Mouse (Mus musculus): ENCODE measurements at regions not wholly inside any gene's neighbourhood (a gene's known extent, or its start where the extent isn't known, plus 50 kb on each side); places are given as distances from the start of the nearest gene placed in this dataset.
A peak's percentile ranks its signal among the peaks of the same experiment; 100 is the strongest.

GRCm38 (mm10) chr2:72674856-72675440 lies 199.0 kb downstream of the Cdca7 start:
- no peak for DNase-seq

- DNase-seq = no peak
Measured at GRCm38 (mm10) chr2:72677731-72678130, 201.8 kb downstream of the Cdca7 start.

GRCm38 (mm10) chr2:72688031-72688430 lies 212.1 kb downstream of the Cdca7 start:
- no peak for DNase-seq

DNA sequence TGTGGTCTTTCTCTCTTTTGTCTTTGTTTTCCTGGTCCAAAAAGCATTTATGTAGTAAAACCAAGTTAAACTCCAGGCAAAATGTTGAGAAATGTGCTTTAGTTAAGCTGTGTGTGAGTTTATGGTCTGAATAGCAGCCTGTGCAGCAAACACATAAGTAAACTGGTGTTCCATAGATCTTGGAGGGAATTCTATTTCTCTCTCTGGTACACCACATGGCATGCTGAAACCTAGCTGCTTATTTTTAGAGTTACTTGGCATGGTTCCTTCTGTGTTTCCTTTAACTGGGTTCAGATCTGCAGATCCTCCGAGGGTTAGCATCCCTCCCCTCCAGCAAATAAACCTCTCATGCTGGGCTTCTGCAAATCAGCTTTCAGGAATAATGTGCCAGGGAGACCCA lies 225.1 kb downstream of the Cdca7 start:
- no peak for DNase-seq

DNA sequence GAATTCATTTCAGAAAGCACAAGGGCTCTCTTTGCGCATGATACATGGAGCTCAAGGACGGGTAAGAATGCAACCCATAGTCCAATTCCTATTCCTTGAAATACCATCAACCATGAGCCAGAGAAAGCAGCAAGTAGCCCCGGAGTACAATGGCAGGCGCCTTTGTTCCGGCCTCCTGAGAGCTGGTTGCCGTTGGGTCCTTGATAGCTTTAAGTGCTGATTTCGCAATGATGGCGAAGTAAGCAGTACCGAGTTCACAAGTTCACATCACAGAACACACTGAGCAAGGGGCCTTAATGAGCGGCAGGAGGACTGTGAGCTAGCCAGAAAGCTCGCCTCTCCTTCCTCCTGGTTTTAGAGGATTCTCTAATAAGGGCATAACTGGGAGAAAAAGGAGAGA lies 227.3 kb downstream of the Cdca7 start:
- DNase-seq = no peak

DNA sequence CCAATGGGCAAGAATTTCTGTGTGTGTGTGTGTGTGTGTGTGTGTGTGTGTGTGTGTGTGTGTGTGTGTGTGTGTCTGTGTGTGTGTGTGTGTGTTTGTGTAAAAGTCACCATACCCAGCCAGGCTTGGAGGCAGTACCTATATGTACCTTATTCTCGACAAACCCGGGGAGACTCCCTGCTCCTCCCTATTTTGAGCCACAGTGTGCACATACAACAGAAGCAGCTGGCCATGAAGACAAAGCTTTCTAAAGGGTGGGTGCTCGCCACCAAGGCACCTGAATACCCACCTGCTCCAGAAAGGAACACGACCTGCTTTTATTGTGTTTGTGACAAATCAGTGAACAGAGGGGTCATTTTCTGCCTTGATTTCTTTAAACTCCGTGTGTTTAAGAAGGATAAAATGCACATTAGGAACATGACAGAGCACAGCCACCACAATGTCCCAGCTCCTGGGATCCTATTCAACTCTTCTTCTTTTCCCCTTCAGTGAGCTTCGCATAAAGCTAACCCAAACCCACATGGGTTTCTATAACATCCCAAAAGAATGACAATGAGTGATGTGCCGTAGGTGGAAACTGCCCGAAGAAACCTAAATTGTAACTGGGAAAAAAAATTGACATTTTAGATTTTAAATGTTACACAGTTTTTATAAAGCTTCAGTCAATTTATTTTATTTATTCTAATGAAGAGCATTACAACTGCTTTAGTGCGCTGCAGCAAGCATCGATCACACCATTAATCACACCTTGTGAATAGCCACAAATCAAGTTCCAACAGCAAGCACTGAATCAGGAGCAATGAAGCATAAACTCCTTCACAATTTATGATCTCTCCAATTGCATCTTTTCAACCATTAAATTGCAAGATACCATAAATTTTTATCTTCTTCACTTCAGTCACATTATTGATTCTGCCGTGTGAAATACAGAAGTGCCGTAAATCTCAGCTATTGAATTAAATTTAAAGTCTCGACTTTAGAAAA lies 232.0 kb downstream of the Cdca7 start:
- no peak for DNase-seq

GRCm38 (mm10) chr2:72716931-72717330 lies 241.0 kb downstream of the Cdca7 start:
- no peak for DNase-seq

GRCm38 (mm10) chr2:72728699-72729098 lies 251.5 kb downstream of the Sp3 start:
- DNase-seq = peak; percentile 27

- no peak for DNase-seq
Measured at GRCm38 (mm10) chr2:72733371-72733770, 246.9 kb downstream of the Sp3 start.

GRCm38 (mm10) chr2:72735035-72735434 lies 245.2 kb downstream of the Sp3 start:
- DNase-seq = no peak

- no peak for DNase-seq
Measured at GRCm38 (mm10) chr2:72736685-72737084, 243.6 kb downstream of the Sp3 start.

- DNase-seq = no peak
Measured at GRCm38 (mm10) chr2:72740391-72741361, 239.6 kb downstream of the Sp3 start.

DNA sequence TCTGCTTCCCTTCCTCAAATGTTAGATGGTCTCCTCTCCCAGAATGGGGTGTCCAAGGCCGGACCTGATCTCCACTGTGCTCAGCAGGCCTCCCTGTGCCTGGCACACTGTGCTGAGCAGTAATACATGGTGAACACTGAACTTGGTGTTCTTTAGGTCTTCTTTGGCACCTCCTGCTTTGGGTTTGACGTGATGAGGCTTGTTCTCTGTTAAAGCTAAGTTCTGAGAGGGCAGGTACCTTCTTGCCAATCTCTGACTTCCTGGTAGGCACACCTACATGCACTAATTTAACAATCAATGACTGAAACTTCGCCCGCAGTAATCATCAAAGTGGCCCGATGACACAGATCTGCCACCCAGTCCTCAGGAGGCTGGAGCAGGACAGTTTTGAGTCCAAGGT lies 238.5 kb downstream of the Sp3 start:
- DNase-seq = no peak

GRCm38 (mm10) chr2:72743651-72744050 lies 236.6 kb downstream of the Sp3 start:
- DNase-seq = peak; percentile 48

- DNase-seq = no peak
Measured at GRCm38 (mm10) chr2:72744901-72745300, 235.3 kb downstream of the Sp3 start.

DNA sequence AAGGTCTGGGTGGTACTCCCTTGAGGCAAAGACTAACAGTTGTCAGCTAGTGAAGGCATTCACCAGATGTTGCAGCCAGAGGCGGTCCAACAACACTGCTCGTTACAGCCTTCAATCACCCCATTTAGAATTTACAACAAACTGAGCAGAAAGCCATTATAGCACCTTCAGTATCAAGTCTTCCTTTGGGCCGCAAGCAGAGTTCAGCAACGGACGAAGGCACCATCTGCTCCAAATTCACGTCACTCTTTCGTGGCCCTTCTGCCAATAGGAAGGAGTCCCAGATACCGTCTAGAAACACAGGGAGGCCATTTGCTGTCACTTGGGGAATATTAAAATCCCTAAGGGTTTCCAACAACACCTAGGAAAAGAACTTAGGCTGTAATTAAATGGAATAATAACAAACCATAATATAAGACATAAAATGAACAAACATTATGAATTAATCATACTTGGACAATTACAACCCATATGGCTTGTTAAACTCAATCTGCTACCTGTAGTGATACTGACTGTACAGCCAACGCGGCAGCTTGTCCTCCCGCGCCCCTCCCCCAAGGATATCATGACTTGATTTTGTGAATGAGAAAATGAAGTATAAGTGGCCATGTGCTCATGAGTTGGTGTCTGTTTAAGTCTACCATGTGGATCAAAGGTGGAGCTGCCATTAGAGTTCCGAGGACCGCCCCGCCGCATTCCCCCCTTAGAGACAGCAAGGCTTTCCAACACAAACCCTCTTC lies 233.6 kb downstream of the Sp3 start:
- DNase-seq = peak; percentile 38

GRCm38 (mm10) chr2:72747299-72747698 lies 232.9 kb downstream of the Sp3 start:
- no peak for DNase-seq

- DNase-seq = no peak
Measured at GRCm38 (mm10) chr2:72749495-72749894, 230.8 kb downstream of the Sp3 start.

DNA sequence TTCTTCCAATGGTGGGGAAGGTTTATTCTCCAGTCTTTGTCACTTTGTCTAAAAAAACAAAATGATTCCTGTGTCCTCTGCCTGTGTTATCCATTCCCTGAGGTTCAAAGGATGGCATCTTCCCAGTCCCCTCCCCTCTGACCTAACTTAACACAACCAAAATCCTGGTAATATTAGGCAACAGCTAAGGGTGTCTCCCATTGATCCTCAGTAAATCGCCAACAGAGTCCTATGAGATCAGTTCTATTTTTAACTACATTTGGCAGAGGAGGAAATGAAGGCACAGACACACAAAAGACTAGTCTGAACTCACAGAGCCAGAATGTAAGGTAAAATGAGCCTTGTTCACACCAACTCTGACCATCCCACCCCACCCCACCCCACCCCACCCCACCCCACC lies 228.8 kb downstream of the Sp3 start:
- DNase-seq = no peak

- DNase-seq = no peak
Measured at GRCm38 (mm10) chr2:72752624-72753176, 227.5 kb downstream of the Sp3 start.

- no peak for DNase-seq
Measured at GRCm38 (mm10) chr2:72753788-72754713, 226.2 kb downstream of the Sp3 start.

Data from cerebellum, adult 8-10 months (tissue).